ENCODE assay signal across 8 mouse cellular contexts in genomic region chr11:11867971-11868481, GRCm38 (mm10). TPM values are rescaled to one million over a fixed set of nuclear protein-coding genes. Genes with fewer than 3 reads are reported as not detected.
DNase-seq lines count a peak whose midpoint lies in the region; ATAC-seq and TF ChIP-seq lines count a peak whose summit lies in the region.

No protein-coding gene starts in this region.

- TF ChIP-seq POLR2A in cortical plate, adult 2 months (IDR thresholded peaks at IDR 0.05; ENCODE audit: extremely low read depth, insufficient read depth, low read length), result no peak

- H3K4me1 ChIP-seq in kidney, postnatal 0 days (replicated peaks; ENCODE audit: insufficient read depth, low read length), result peaks cover 18% of the 10 kb centered on the region
- H3K4me1 ChIP-seq in cortical plate, adult 2 months (ENCODE audit: control insufficient read depth, insufficient read depth, low read length), result no peaks in the 10 kb centered on the region
- peaks cover 12% of the 10 kb centered on the region for H3K4me1 ChIP-seq in hindbrain, postnatal 0 days (ENCODE audit: insufficient read depth, low read length)
- peaks cover 17% of the 10 kb centered on the region for H3K4me1 ChIP-seq in neural tube, embryonic 12.5 days

- 16% methylated on average over 14 of the region's 14 CpGs for WGBS in kidney, postnatal 0 days
- 3% methylated on average over 14 of the region's 14 CpGs for WGBS in hindbrain, postnatal 0 days
- WGBS in neural tube, embryonic 12.5 days, result 4% methylated on average over 14 of the region's 14 CpGs

- no peak overlapping the region for H3K4me3 ChIP-seq in kidney, postnatal 0 days (replicated peaks; ENCODE audit: low read depth, low read length)
- 0 out of 2 replicates have a peak overlapping the region, but pooled peaks have one; percentile 6 for H3K4me3 ChIP-seq in cortical plate, adult 2 months (ENCODE audit: insufficient read depth, low read length)
- peak overlapping the region; percentile 20 for H3K4me3 ChIP-seq in hindbrain, postnatal 0 days (ENCODE audit: low read length)
- 0 out of 2 replicates have a peak overlapping the region, but pooled peaks have one; percentile 15 for H3K4me3 ChIP-seq in neural tube, embryonic 12.5 days

- intact Hi-C loops in gastrocnemius, postnatal 36 days (cut with DNase I), result no loop called here

- H3K27me3 ChIP-seq in kidney, postnatal 0 days (ENCODE audit: insufficient read depth, low read length), result no peaks in the 10 kb centered on the region
- H3K27me3 ChIP-seq in hindbrain, postnatal 0 days (ENCODE audit: insufficient read depth, low read length), result no peaks in the 10 kb centered on the region
- no peaks in the 10 kb centered on the region for H3K27me3 ChIP-seq in neural tube, embryonic 12.5 days (replicated peaks)

- H3K9me3 ChIP-seq in kidney, postnatal 0 days (replicated peaks; ENCODE audit: low read length), result no peaks in the 10 kb centered on the region
- H3K9me3 ChIP-seq in hindbrain, postnatal 0 days (ENCODE audit: low read length), result no peaks in the 10 kb centered on the region
- H3K9me3 ChIP-seq in neural tube, embryonic 12.5 days, result no peaks in the 10 kb centered on the region

- H3K9ac ChIP-seq in kidney, postnatal 0 days (ENCODE audit: low read depth, low read length), result no peak overlapping the region
- H3K9ac ChIP-seq in hindbrain, postnatal 0 days (replicated peaks; ENCODE audit: low read length), result 0 out of 2 replicates have a peak overlapping the region, but pooled peaks have one; percentile 28
- 0 out of 2 replicates have a peak overlapping the region, but pooled peaks have one; percentile 29 for H3K9ac ChIP-seq in neural tube, embryonic 12.5 days

- ATAC-seq in kidney, postnatal 0 days (replicated peaks; ENCODE audit: low FRiP score, low read depth), result no peak
- ATAC-seq in hindbrain, postnatal 0 days, result peak; percentile 84
- peak; percentile 92 for ATAC-seq in neural tube, embryonic 12.5 days (ENCODE audit: low FRiP score, low read depth)

- no peak for TF ChIP-seq CTCF in kidney, postnatal 0 days (IDR thresholded peaks at IDR 0.05; ENCODE audit: low read depth)
- TF ChIP-seq CTCF in cortical plate, adult 2 months (IDR thresholded peaks at IDR 0.05; ENCODE audit: extremely low read depth, insufficient read depth, low read length), result no peak
- TF ChIP-seq CTCF in hindbrain, postnatal 0 days (IDR thresholded peaks at IDR 0.05; ENCODE audit: low read depth), result no peak

- H3K27ac ChIP-seq in kidney, postnatal 0 days, result no peak overlapping the region
- H3K27ac ChIP-seq in cortical plate, adult 2 months (ENCODE audit: insufficient read depth, low read length), result no peak overlapping the region
- peak overlapping the region; percentile 41 for H3K27ac ChIP-seq in hindbrain, postnatal 0 days
- peak overlapping the region; percentile 59 for H3K27ac ChIP-seq in neural tube, embryonic 12.5 days

- H3K36me3 ChIP-seq in kidney, postnatal 0 days (ENCODE audit: insufficient read depth, low read length), result no peaks in the 10 kb centered on the region
- no peaks in the 10 kb centered on the region for H3K36me3 ChIP-seq in hindbrain, postnatal 0 days (ENCODE audit: insufficient read depth, low read length)
- H3K36me3 ChIP-seq in neural tube, embryonic 12.5 days, result no peaks in the 10 kb centered on the region

- H3K4me2 ChIP-seq in kidney, postnatal 0 days (ENCODE audit: low read length), result peak overlapping the region; percentile 8; the same call in 1 of the 2 replicates
- peak overlapping the region; percentile 52 for H3K4me2 ChIP-seq in hindbrain, postnatal 0 days (ENCODE audit: low read depth, low read length)
- peak overlapping the region; percentile 55 for H3K4me2 ChIP-seq in neural tube, embryonic 12.5 days (replicated peaks)

- DNase-seq in kidney, postnatal 0 days (ENCODE audit: low spot score), result no peak
- no peak for DNase-seq in kidney, adult 18-20 months
- DNase-seq in hindbrain, postnatal 0 days (ENCODE audit: low spot score), result peak; percentile 66
- no peak for DNase-seq in adrenal gland, postnatal 25 days
- no peak for DNase-seq in B cell, adult 2 months
- no peak for DNase-seq in gastrocnemius, postnatal 36 days

RNA-seq across cellular contexts. Expression of gene Ddc, which starts 29.9 kb away (rescaled TPM):
- 14.2 and 17.4 TPM in 2 replicates for polyA plus RNA-seq in kidney, postnatal 0 days (2015; fragmentation: Nextera tagmentation; extraction: Ambion mirVana)
- 7.4 and 7.7 TPM in 2 replicates for polyA plus RNA-seq in cortical plate, adult 2 months (2012; rRNA removed)
- 11.4 and 13.7 TPM in 2 replicates for total RNA-seq in hindbrain, postnatal 0 days (2014; rRNA removed)
- 15.4 and 20.5 TPM in 2 replicates for polyA plus RNA-seq in hindbrain, postnatal 0 days (2015; fragmentation: Nextera tagmentation; extraction: Ambion mirVana)
- polyA plus RNA-seq in neural tube, embryonic 12.5 days (2016; fragmentation: Nextera tagmentation; extraction: Ambion mirVana), result 4.7 and 4.9 TPM in 2 replicates
- total RNA-seq in adrenal gland, postnatal 25 days (2021), result 45.0 and 70.3 TPM in 2 replicates
- under 1 TPM; 0.66 to 0.86 TPM for total RNA-seq in gastrocnemius, postnatal 36 days (2021)

RNA-seq across cellular contexts. Expression of gene Fignl1, which starts 59.3 kb away (rescaled TPM):
- 27.8 and 31.8 TPM in 2 replicates for polyA plus RNA-seq in kidney, postnatal 0 days (2015; fragmentation: Nextera tagmentation; extraction: Ambion mirVana)
- 0.42 and 0.44 TPM in 2 replicates for polyA plus RNA-seq in cortical plate, adult 2 months (2012; rRNA removed)
- total RNA-seq in hindbrain, postnatal 0 days (2014; rRNA removed), result 10.7 and 11.3 TPM in 2 replicates
- 7.0 and 8.8 TPM in 2 replicates for polyA plus RNA-seq in hindbrain, postnatal 0 days (2015; fragmentation: Nextera tagmentation; extraction: Ambion mirVana)
- polyA plus RNA-seq in neural tube, embryonic 12.5 days (2016; fragmentation: Nextera tagmentation; extraction: Ambion mirVana), result 44.0 and 44.9 TPM in 2 replicates
- total RNA-seq in adrenal gland, postnatal 25 days (2021), result 7.2 and 7.5 TPM in 2 replicates
- under 1 TPM; 0.30 to 0.36 TPM for total RNA-seq in gastrocnemius, postnatal 36 days (2021)

Comparison
In these comparisons a context has a peak if more than half of its experiments do, and no peak if none do; other contexts are left out.
1. H3K27ac ChIP-seq: peak in hindbrain, postnatal 0 days (single experiment) and neural tube, embryonic 12.5 days (single experiment); none in kidney, postnatal 0 days (single experiment) and cortical plate, adult 2 months (single experiment).
2. Peak in every context shown above with its lines, with median percentiles within 50 percentile points of each other: H3K4me2 ChIP-seq.